Comparison of ENCODE assay signal across 7 mouse cellular contexts in the genomic region with DNA sequence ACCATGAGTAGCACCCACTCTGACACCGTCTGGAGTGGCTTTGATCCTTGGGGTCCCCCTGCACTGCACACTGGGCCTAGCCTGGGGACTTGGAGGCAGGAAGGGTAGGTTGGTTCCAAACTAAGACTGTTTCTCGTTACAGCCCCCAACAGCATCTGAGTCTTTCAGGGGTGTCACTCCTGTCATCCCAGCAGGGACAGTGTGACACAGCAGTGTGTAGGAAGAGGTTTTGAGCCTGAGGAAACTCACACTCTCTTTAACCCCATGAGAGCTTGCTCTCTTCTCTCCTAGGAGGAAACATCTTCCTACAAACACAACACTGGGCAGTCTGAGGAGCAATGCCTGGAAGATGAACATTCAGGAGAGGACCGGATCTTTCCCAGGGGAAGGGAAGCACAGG.
DNase-seq lines count a peak whose midpoint lies in the region; ATAC-seq and TF ChIP-seq lines count a peak whose summit lies in the region.

No protein-coding gene starts in this region.

- H3K4me3 ChIP-seq in limb, embryonic 12.5 days (replicated peaks) = no peak overlapping the region
- no peak overlapping the region for H3K4me3 ChIP-seq in limb, embryonic 10.5 days
- H3K4me3 ChIP-seq in forebrain, embryonic 14.5 days (ENCODE audit: low read depth, low read length) = no peak overlapping the region
- H3K4me3 ChIP-seq in olfactory bulb, adult 2 months (ENCODE audit: insufficient read depth, low read depth, low read length) = no peak overlapping the region

- no peak overlapping the region for H3K4me2 ChIP-seq in limb, embryonic 12.5 days
- H3K4me2 ChIP-seq in forebrain, embryonic 14.5 days (ENCODE audit: low read length) = no peak overlapping the region

- no peaks in the 10 kb centered on the region for H3K9me3 ChIP-seq in limb, embryonic 12.5 days
- H3K9me3 ChIP-seq in limb, embryonic 10.5 days (replicated peaks) = no peaks in the 10 kb centered on the region
- no peaks in the 10 kb centered on the region for H3K9me3 ChIP-seq in forebrain, embryonic 14.5 days (replicated peaks; ENCODE audit: control insufficient read depth, low read length)

- no peak for ATAC-seq in limb, embryonic 12.5 days (ENCODE audit: insufficient number of reproducible peaks, insufficient read depth, low FRiP score, low TSS enrichment, low read depth)
- peak; percentile 10; the same call in 1 of the 2 replicates for ATAC-seq in forebrain, embryonic 14.5 days

- H3K9ac ChIP-seq in limb, embryonic 12.5 days (replicated peaks) = 0 out of 2 replicates have a peak overlapping the region, but pooled peaks have one; percentile 1
- H3K9ac ChIP-seq in forebrain, embryonic 14.5 days (ENCODE audit: low read length) = no peak overlapping the region

- whole genome bisulfite sequencing in limb, embryonic 12.5 days = 51% methylated on average over 3 of the region's 3 CpGs
- 62% methylated on average over 3 of the region's 3 CpGs for WGBS in limb, embryonic 10.5 days
- 56% methylated on average over 3 of the region's 3 CpGs for WGBS in forebrain, embryonic 14.5 days
- 50% methylated on average over 3 of the region's 3 CpGs for WGBS in olfactory bulb, adult 2 months

- no peaks in the 10 kb centered on the region for H3K36me3 ChIP-seq in limb, embryonic 12.5 days
- no peaks in the 10 kb centered on the region for H3K36me3 ChIP-seq in limb, embryonic 10.5 days
- H3K36me3 ChIP-seq in forebrain, embryonic 14.5 days (ENCODE audit: control insufficient read depth, insufficient read depth, low read length) = no peaks in the 10 kb centered on the region

- H3K4me1 ChIP-seq in limb, embryonic 12.5 days (replicated peaks) = peaks cover 6% of the 10 kb centered on the region
- peaks cover 26% of the 10 kb centered on the region for H3K4me1 ChIP-seq in limb, embryonic 10.5 days
- peaks cover 9% of the 10 kb centered on the region; the same call in 1 of the 2 replicates for H3K4me1 ChIP-seq in forebrain, embryonic 14.5 days (ENCODE audit: control insufficient read depth, insufficient read depth, low read length)
- H3K4me1 ChIP-seq in olfactory bulb, adult 2 months (ENCODE audit: control insufficient read depth, insufficient read depth, low read length) = peaks cover 32% of the 10 kb centered on the region

- DNase-seq in limb, embryonic 10.5 days (ENCODE audit: low spot score) = no peak
- DNase-seq in c-Kit-negative CD71-positive TER-119-positive erythroid progenitor cells, embryonic 14.5 days (ENCODE audit: low read depth, low spot score) = peak; percentile 40
- DNase-seq in forebrain, embryonic 14.5 days (ENCODE audit: low spot score) = no peak
- no peak for DNase-seq in embryo, embryonic 11 days
- no peak for DNase-seq in embryo, embryonic 10 days (ENCODE audit: low spot score)

- 0 out of 2 replicates have a peak, but pooled peaks cover 5% of the 10 kb centered on the region for H3K27me3 ChIP-seq in limb, embryonic 12.5 days
- 0 out of 2 replicates have a peak, but pooled peaks cover 13% of the 10 kb centered on the region for H3K27me3 ChIP-seq in limb, embryonic 10.5 days (ENCODE audit: low read depth, poor library complexity, severe bottlenecking)
- no peaks in the 10 kb centered on the region for H3K27me3 ChIP-seq in forebrain, embryonic 14.5 days (replicated peaks; ENCODE audit: control insufficient read depth, insufficient read depth, low read length)

- TF ChIP-seq CTCF in olfactory bulb, adult 2 months (IDR thresholded peaks at IDR 0.05; ENCODE audit: insufficient read depth, low read depth, low read length) = 0 out of 2 replicates have a peak, but pooled peaks have one; percentile 0

- no peak for TF ChIP-seq POLR2A in olfactory bulb, adult 2 months (IDR thresholded peaks at IDR 0.05; ENCODE audit: insufficient read depth, low read depth, low read length)

- no peak overlapping the region for H3K27ac ChIP-seq in limb, embryonic 12.5 days
- H3K27ac ChIP-seq in limb, embryonic 10.5 days = no peak overlapping the region
- H3K27ac ChIP-seq in forebrain, embryonic 14.5 days (ENCODE audit: low read depth, low read length) = no peak overlapping the region
- H3K27ac ChIP-seq in olfactory bulb, adult 2 months (ENCODE audit: insufficient read depth, low read depth, low read length) = peak overlapping the region; percentile 95
